Mouse (Mus musculus): ENCODE results near the gene Pkd2l1.

Pkd2l1 gene

GRCm38 (mm10) chr19:44103001-44103400, 89.2 kb downstream of the Pkd2l1 start:
- no peak for DNase-seq

DNA sequence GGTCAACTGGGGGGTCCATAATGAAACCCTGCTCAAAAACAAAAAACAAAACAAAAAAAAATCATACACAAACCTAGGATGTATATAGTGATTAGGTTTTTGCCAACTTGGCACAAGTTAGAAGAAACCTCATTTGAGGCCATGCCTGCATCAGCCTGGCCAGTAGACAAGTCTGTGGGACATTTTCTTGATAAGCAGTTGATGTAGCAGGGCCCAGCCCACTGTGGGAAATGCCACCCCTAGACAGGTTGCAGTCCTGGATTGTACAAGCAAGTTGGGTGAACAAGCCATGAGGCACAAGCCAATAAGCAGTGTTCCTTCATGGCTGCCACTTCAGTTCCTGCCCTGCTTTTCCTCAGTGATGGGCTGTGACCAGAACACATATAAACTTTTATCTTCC, 91.4 kb downstream of the Pkd2l1 start:
- no peak for DNase-seq

Data from kidney, adult 9 months (tissue).